Mouse (Mus musculus): ENCODE measurements around the gene Iqgap2. TPM values are rescaled to one million over a fixed set of nuclear protein-coding genes. Genes with fewer than 3 reads are reported as not detected.

The Iqgap2 gene
- total and polyA plus RNA-seq, 3 experiments: 0.08 to 0.14 (median 0.11) TPM

DNA sequence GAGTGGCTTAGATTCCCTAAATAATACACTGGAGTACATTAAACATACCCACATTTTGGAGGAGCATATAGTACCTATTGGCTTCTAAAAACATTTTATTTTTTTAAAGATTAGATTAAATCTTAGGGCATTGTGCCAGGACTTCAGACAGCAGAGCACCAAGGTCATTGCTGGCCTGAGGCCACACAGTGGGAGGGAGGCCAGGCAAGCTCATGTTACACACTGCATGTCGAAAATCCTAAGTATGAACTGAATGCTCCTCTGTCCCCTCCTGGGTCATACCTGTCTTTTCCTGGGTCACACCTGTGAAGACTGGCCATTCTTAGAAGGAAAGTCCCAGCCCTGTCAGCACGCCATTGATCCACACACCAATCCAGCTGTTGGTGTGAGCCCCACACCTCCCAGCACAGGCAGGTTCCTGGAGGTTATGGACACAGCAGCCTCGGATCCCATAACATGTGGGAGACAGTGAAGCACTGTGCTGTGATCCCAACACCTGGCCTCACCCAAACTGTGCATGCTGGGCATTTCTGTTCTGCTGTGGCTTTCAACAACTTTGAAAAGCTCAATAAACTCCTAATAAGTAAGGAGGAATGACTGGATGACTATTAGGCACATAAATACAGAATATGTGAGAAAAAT, 127.7 kb downstream of the Iqgap2 start:
- H3K27me3 ChIP-seq (replicated peaks): no peaks in the 10 kb centered on the region
- TF ChIP-seq ZMIZ1 (IDR thresholded peaks at IDR 0.05; ENCODE audit: low read depth, low read length): no peak
- TF ChIP-seq JUN (IDR thresholded peaks at IDR 0.05; ENCODE audit: insufficient read depth, low read depth, low read length): no peak
- TF ChIP-seq NRF1 (IDR thresholded peaks at IDR 0.05; ENCODE audit: low read depth, low read length): no peak
- TF ChIP-seq MAZ (IDR thresholded peaks at IDR 0.05; ENCODE audit: low read depth, low read length): no peak
- no peak for TF ChIP-seq TCF12 (IDR thresholded peaks at IDR 0.05; ENCODE audit: low read depth, low read length)
- TF ChIP-seq RCOR1 (conservative IDR thresholded peaks at IDR 0.05; ENCODE audit: low read depth, low read length): no peak
- TF ChIP-seq BHLHE40 (IDR thresholded peaks at IDR 0.05; ENCODE audit: low read depth, low read length): no peak
- TF ChIP-seq SMC3 (IDR thresholded peaks at IDR 0.05; ENCODE audit: low read depth, low read length): no peak
- TF ChIP-seq POLR2AphosphoS2 (IDR thresholded peaks at IDR 0.05; ENCODE audit: low read depth, low read length): no peak
- no peak for TF ChIP-seq KAT2A (IDR thresholded peaks at IDR 0.05; ENCODE audit: insufficient replicate concordance, low read length)
- no peak for TF ChIP-seq ETS1 (conservative IDR thresholded peaks at IDR 0.05; ENCODE audit: low read depth, low read length)
- no peak for TF ChIP-seq NELFE (IDR thresholded peaks at IDR 0.05; ENCODE audit: low read depth, low read length)
- TF ChIP-seq USF2 (conservative IDR thresholded peaks at IDR 0.05; ENCODE audit: low read depth, low read length): no peak
- TF ChIP-seq ZC3H11A (IDR thresholded peaks at IDR 0.05; ENCODE audit: low read depth, low read length): no peak
- TF ChIP-seq MYC (IDR thresholded peaks at IDR 0.05; ENCODE audit: low read depth, low read length): no peak
- H3K9ac ChIP-seq (ENCODE audit: insufficient read depth, low read depth): no peak overlapping the region
- no peaks in the 10 kb centered on the region for H3K4me1 ChIP-seq (ENCODE audit: control insufficient read depth in 1 of 2, insufficient read depth in 2 of 2)
- H3K4me2 ChIP-seq (ENCODE audit: insufficient read depth, low read depth, poor library complexity, severe bottlenecking): no peak overlapping the region
- H3K9me3 ChIP-seq (replicated peaks; ENCODE audit: low read length): no peaks in the 10 kb centered on the region
- H3K27ac ChIP-seq (ENCODE audit: insufficient read depth, low read depth): no peak overlapping the region
- H3K79me2 ChIP-seq (replicated peaks; ENCODE audit: control insufficient read depth, extremely low read depth, insufficient read depth, poor library complexity, severe bottlenecking): no peaks in the 10 kb centered on the region
- dilution Hi-C loops (cut with MboI; ENCODE audit: extremely low pct_ligation_motif_present, extremely low pct_unique_long_range_greater_than_20kb, low sequenced_read_pairs): no loop called here
- no peak for DNase-seq (ENCODE audit: extremely low read depth)
- in situ Hi-C loops (cut with MboI; ENCODE audit: low pct_ligation_motif_present, low pct_unique_long_range_greater_than_20kb, low sequenced_read_pairs): no loop called here
- no peak overlapping the region for H3K4me3 ChIP-seq (replicated peaks in 1 of 3; ENCODE audit: low read depth in 2 of 3, low read length in 2 of 3, poor library complexity in 1 of 3)
- H3K36me3 ChIP-seq (replicated peaks in 1 of 2; ENCODE audit: control insufficient read depth in 1 of 2, insufficient read depth in 1 of 2, low read length in 1 of 2): no peaks in the 10 kb centered on the region

- no peak for DNase-seq (ENCODE audit: extremely low read depth)
- no peaks in the 10 kb centered on the region for H3K79me2 ChIP-seq (replicated peaks; ENCODE audit: control insufficient read depth, extremely low read depth, insufficient read depth, poor library complexity, severe bottlenecking)
- no peaks in the 10 kb centered on the region for H3K27me3 ChIP-seq (replicated peaks)
- in situ Hi-C loops (cut with MboI; ENCODE audit: low pct_ligation_motif_present, low pct_unique_long_range_greater_than_20kb, low sequenced_read_pairs): no loop called here
- no peaks in the 10 kb centered on the region for H3K9me3 ChIP-seq (replicated peaks; ENCODE audit: low read length)
- dilution Hi-C loops (cut with MboI; ENCODE audit: extremely low pct_ligation_motif_present, extremely low pct_unique_long_range_greater_than_20kb, low sequenced_read_pairs): no loop called here
- no peak overlapping the region for H3K4me3 ChIP-seq (replicated peaks in 1 of 3; ENCODE audit: low read depth in 2 of 3, low read length in 2 of 3, poor library complexity in 1 of 3)
- H3K36me3 ChIP-seq (replicated peaks in 1 of 2; ENCODE audit: control insufficient read depth in 1 of 2, insufficient read depth in 1 of 2, low read length in 1 of 2): no peaks in the 10 kb centered on the region
- TF ChIP-seq KAT2A (IDR thresholded peaks at IDR 0.05; ENCODE audit: insufficient replicate concordance, low read length) (no peak), ETS1 (conservative IDR thresholded peaks at IDR 0.05; ENCODE audit: low read depth, low read length) (no peak), USF1 (IDR thresholded peaks at IDR 0.05; ENCODE audit: low read depth, low read length) (no peak), TBP (conservative IDR thresholded peaks at IDR 0.05; ENCODE audit: low read depth, low read length) (no peak), BHLHE40 (IDR thresholded peaks at IDR 0.05; ENCODE audit: low read depth, low read length) (no peak), MXI1 (IDR thresholded peaks at IDR 0.05; ENCODE audit: low read depth, low read length) (no peak), HCFC1 (IDR thresholded peaks at IDR 0.05; ENCODE audit: low read depth, low read length) (no peak), ZC3H11A (IDR thresholded peaks at IDR 0.05; ENCODE audit: low read depth, low read length) (no peak), NELFE (IDR thresholded peaks at IDR 0.05; ENCODE audit: low read depth, low read length) (no peak), CTCF (conservative IDR thresholded peaks at IDR 0.05 in 1 of 2, IDR thresholded peaks at IDR 0.05 in 1 of 2; ENCODE audit: low read depth in 2 of 2, low read length in 2 of 2) (no peak)
- no peak overlapping the region for H3K4me2 ChIP-seq (ENCODE audit: insufficient read depth, low read depth, poor library complexity, severe bottlenecking)
- H3K9ac ChIP-seq (ENCODE audit: insufficient read depth, low read depth): no peak overlapping the region
- H3K27ac ChIP-seq (ENCODE audit: insufficient read depth, low read depth): no peak overlapping the region
- H3K4me1 ChIP-seq (ENCODE audit: control insufficient read depth in 1 of 2, insufficient read depth in 2 of 2): no peaks in the 10 kb centered on the region
Observed at GRCm38 (mm10) chr13:95759810-95760209, 131.9 kb downstream of the Iqgap2 start.
